Mouse (Mus musculus) embryonic facial prominence, embryonic 14.5 days (tissue): ENCODE measurements around the gene Akap13. TPM values are rescaled to one million over a fixed set of nuclear protein-coding genes. Genes with fewer than 3 reads are reported as not detected.
"Not testable (repeated sequence)": the region's sequence is repeated elsewhere in the genome, so short reads cannot be mapped to it uniquely, and the experiment has no call there.

Experiments
- ATAC-seq: fragments of 200-750 bp; cut with Nextera tagmentation; 2 replicates; pipeline ENCODE4 v1.8.0; 2017; ENCODE audit warnings: low read depth, moderate number of reproducible peaks, moderate TSS enrichment
- DNase-seq: peaks from one replicate; pipeline ENCODE4 v3.0.0-alpha.2; 2015; ENCODE audit warnings: low spot score
- H3K27ac ChIP-seq: fragments of 300-500 bp; sonication (generic); replicated peaks from 2 replicates; pipeline ENCODE4 v1.5.1; 2014; ENCODE audit warnings: low read depth, mild to moderate bottlenecking, low read length, moderate library complexity
- H3K27me3 ChIP-seq: fragments of 300-500 bp; sonication (generic); replicated peaks from 2 replicates; pipeline ENCODE4 v1.6.1; 2014; ENCODE audit warnings: low read length; ENCODE audit not compliant: control insufficient read depth, insufficient read depth
- H3K36me3 ChIP-seq: fragments of 300-500 bp; sonication (generic); 2 replicates; pipeline ENCODE4 v1.6.1; 2014; ENCODE audit warnings: low read length, mixed read lengths; ENCODE audit not compliant: control insufficient read depth, insufficient read depth
- H3K4me1 ChIP-seq: fragments of 300-500 bp; sonication (generic); 2 replicates; pipeline ENCODE4 v1.6.1; 2014; ENCODE audit warnings: antibody characterized with exemption, low read length; ENCODE audit not compliant: control insufficient read depth, insufficient read depth
- H3K4me2 ChIP-seq: fragments of 300-500 bp; sonication (generic); 2 replicates; pipeline ENCODE4 v1.6.1; 2014; ENCODE audit warnings: low read depth, mild to moderate bottlenecking, low read length, moderate library complexity, mixed read lengths
- H3K4me3 ChIP-seq: fragments of 300-500 bp; sonication (generic); 2 replicates; pipeline ENCODE4 v1.5.1; 2014; ENCODE audit warnings: low read depth, mild to moderate bottlenecking, low read length
- H3K9ac ChIP-seq: fragments of 300-500 bp; sonication (generic); 2 replicates; pipeline ENCODE4 v1.6.1; 2014; ENCODE audit warnings: low read depth, mild to moderate bottlenecking, low read length, moderate library complexity, mixed read lengths
- H3K9me3 ChIP-seq: fragments of 300-500 bp; sonication (generic); 2 replicates; pipeline ENCODE4 v1.6.1; 2016; ENCODE audit warnings: low read length; ENCODE audit not compliant: control insufficient read depth
- WGBS: fragments of 180-500 bp; shearing (Covaris S2); extraction: QIAGEN DNeasy Blood & Tissue Kit; methylation state at CpG from one replicate; pipeline ENCODE4 v1.1.7; 2014; 5-methylcytosine and 5-hydroxymethylcytosine counted together
- polyA plus RNA-seq: library from polyadenylated mRNA; unstranded; fragments of >200 nt; fragmentation: Nextera tagmentation; extraction: Ambion mirVana; gene quantifications from 2 replicates; pipeline ENCODE4 v1.2.1, GENCODE M21; 2014

Gene Akap13
- polyA plus RNA-seq, 1 experiment from 2014 or later: 57.3 TPM

GRCm38 (mm10) chr7:75786812-75787211, 331.5 kb downstream of the Akap13 start:
- Histone ChIP-seq H3K27ac (no peak overlapping the region), H3K9ac (no peak overlapping the region), H3K9me3 (no peaks in the 10 kb centered on the region), H3K4me2 (no peak overlapping the region), H3K27me3 (no peaks in the 10 kb centered on the region), H3K36me3 (no peaks in the 10 kb centered on the region), H3K4me3 (no peak overlapping the region), H3K4me1 (no peaks in the 10 kb centered on the region)
- 38% methylated on average over 1 of the region's 2 CpGs for WGBS
- ATAC-seq (no peak), DNase-seq (no peak)

GRCm38 (mm10) chr7:75787371-75787770, 332.0 kb downstream of the Akap13 start:
- Histone ChIP-seq H3K4me2 (no peak overlapping the region), H3K27me3 (no peaks in the 10 kb centered on the region), H3K4me1 (no peaks in the 10 kb centered on the region), H3K27ac (no peak overlapping the region), H3K36me3 (no peaks in the 10 kb centered on the region), H3K4me3 (no peak overlapping the region), H3K9me3 (no peaks in the 10 kb centered on the region), H3K9ac (no peak overlapping the region)
- no peak for ATAC-seq
- 83% methylated on average over 3 of the region's 3 CpGs for WGBS
- no peak for DNase-seq

GRCm38 (mm10) chr7:75788069-75788800, 332.9 kb downstream of the Akap13 start:
- not testable (repeated sequence) for H3K27ac ChIP-seq, H3K4me1 ChIP-seq, H3K4me3 ChIP-seq, H3K36me3 ChIP-seq, H3K9me3 ChIP-seq, DNase-seq, H3K4me2 ChIP-seq, H3K27me3 ChIP-seq, H3K9ac ChIP-seq, ATAC-seq
- 69% methylated on average over 4 of the region's 7 CpGs for WGBS

GRCm38 (mm10) chr7:75788801-75789135, 333.4 kb downstream of the Akap13 start:
- not testable (repeated sequence) for H3K36me3 ChIP-seq, H3K9ac ChIP-seq, H3K9me3 ChIP-seq, H3K4me2 ChIP-seq, H3K4me1 ChIP-seq, H3K4me3 ChIP-seq, ATAC-seq, H3K27ac ChIP-seq, H3K27me3 ChIP-seq, DNase-seq
- WGBS: 81% methylated on average over 3 of the region's 3 CpGs

- H3K4me3 ChIP-seq: no peak overlapping the region
- H3K4me2 ChIP-seq: no peak overlapping the region
- no peaks in the 10 kb centered on the region for H3K36me3 ChIP-seq
- no peaks in the 10 kb centered on the region for H3K9me3 ChIP-seq
- no peak overlapping the region for H3K27ac ChIP-seq
- DNase-seq (no peak), ATAC-seq (no peak)
- no peaks in the 10 kb centered on the region for H3K4me1 ChIP-seq
- 90% methylated on average over 6 of the region's 6 CpGs for WGBS
- H3K9ac ChIP-seq: no peak overlapping the region
- no peaks in the 10 kb centered on the region for H3K27me3 ChIP-seq
Observed at GRCm38 (mm10) chr7:75789746-75790145, 334.4 kb downstream of the Akap13 start.

- not testable (repeated sequence) for ATAC-seq, H3K9ac ChIP-seq, H3K4me1 ChIP-seq, H3K36me3 ChIP-seq, H3K27me3 ChIP-seq, H3K4me2 ChIP-seq, H3K27ac ChIP-seq, H3K9me3 ChIP-seq, H3K4me3 ChIP-seq
- 76% methylated on average over 12 of the region's 13 CpGs for WGBS
- DNase-seq: peak; percentile 46
Observed at GRCm38 (mm10) chr7:75791092-75791837, 335.9 kb downstream of the Akap13 start.

- DNase-seq: no peak
- no peak overlapping the region for H3K4me3 ChIP-seq
- H3K27ac ChIP-seq: no peak overlapping the region
- H3K4me2 ChIP-seq: no peak overlapping the region
- no peak overlapping the region for H3K9ac ChIP-seq
- no peaks in the 10 kb centered on the region for H3K9me3 ChIP-seq
- H3K27me3 ChIP-seq: no peaks in the 10 kb centered on the region
- WGBS: 59% methylated on average over 2 of the region's 2 CpGs
- no peaks in the 10 kb centered on the region for H3K36me3 ChIP-seq
- H3K4me1 ChIP-seq: no peaks in the 10 kb centered on the region
- ATAC-seq: no peak
Observed at GRCm38 (mm10) chr7:75793091-75793490, 337.8 kb downstream of the Akap13 start.

GRCm38 (mm10) chr7:75793654-75794335, 338.5 kb downstream of the Akap13 start:
- Histone ChIP-seq H3K4me1 (no peaks in the 10 kb centered on the region), H3K27ac (no peak overlapping the region), H3K27me3 (no peaks in the 10 kb centered on the region), H3K4me2 (no peak overlapping the region), H3K9me3 (no peaks in the 10 kb centered on the region), H3K9ac (no peak overlapping the region), H3K36me3 (no peaks in the 10 kb centered on the region), H3K4me3 (no peak overlapping the region)
- no peak for DNase-seq
- ATAC-seq: no peak
- WGBS: 26% methylated on average over 3 of the region's 3 CpGs
